Mouse (Mus musculus) macrophage (primary cell): ENCODE measurements around the gene Jazf1. TPM values are rescaled to one million over a fixed set of nuclear protein-coding genes. Genes with fewer than 3 reads are reported as not detected.

ENCODE experiments used
- H3K27ac ChIP-seq: fragments of 350-480 bp; formaldehyde crosslinking; 2 replicates; pipeline ENCODE4 v1.9.0; 2021
- H3K36me3 ChIP-seq: fragments of 350-480 bp; formaldehyde crosslinking; 2 replicates; pipeline ENCODE4 v1.9.0; 2021; ENCODE audit errors: inconsistent target
- H3K4me3 ChIP-seq: fragments of 350-480 bp; formaldehyde crosslinking; 2 replicates; pipeline ENCODE4 v1.9.0; 2021; ENCODE audit errors: inconsistent target
- H3K79me2 ChIP-seq: fragments of 350-480 bp; formaldehyde crosslinking; 2 replicates; pipeline ENCODE4 v1.9.0; 2021; ENCODE audit errors: inconsistent target
- WGBS: methylation state at CpG from one replicate; pipeline ENCODE4 v1.1.7; 2026; ENCODE audit warnings: inconsistent platforms; ENCODE audit not compliant: missing documents; 5-methylcytosine and 5-hydroxymethylcytosine counted together
- polyA plus RNA-seq: library from polyadenylated mRNA; stranded (reverse); fragments of 250-400 nt; gene quantifications from 3 replicates; pipeline ENCODE4 v1.2.4, GENCODE M21; 2018; ENCODE audit warnings: inconsistent platforms

Jazf1 gene
- polyA plus RNA-seq, 1 experiment from 2014 or later, result 1.0 TPM

- Histone ChIP-seq H3K27ac (no peak overlapping the region), H3K79me2 (no peaks in the 10 kb centered on the region), H3K36me3 (no peaks in the 10 kb centered on the region), H3K4me3 (no peak overlapping the region)
- 81% methylated on average over 9 of the region's 9 CpGs for WGBS
These were observed 142.9 kb downstream of the Jazf1 start for GRCm38 (mm10) chr6:52925458-52926042.

GRCm38 (mm10) chr6:52921248-52921647 is 147.2 kb downstream of the Jazf1 start:
- Histone ChIP-seq H3K4me3 (no peak overlapping the region), H3K27ac (peak overlapping the region; percentile 29), H3K79me2 (no peaks in the 10 kb centered on the region), H3K36me3 (no peaks in the 10 kb centered on the region)
- 28% methylated on average over 6 of the region's 6 CpGs for whole genome bisulfite sequencing

- Histone ChIP-seq H3K79me2 (no peaks in the 10 kb centered on the region), H3K4me3 (no peak overlapping the region), H3K27ac (peak overlapping the region; percentile 29), H3K36me3 (no peaks in the 10 kb centered on the region)
- WGBS, result 61% methylated on average over 6 of the region's 6 CpGs
These were observed 147.7 kb downstream of the Jazf1 start for GRCm38 (mm10) chr6:52920719-52921118.

- WGBS, result 75% methylated on average over 7 of the region's 7 CpGs
- Histone ChIP-seq H3K4me3 (no peak overlapping the region), H3K36me3 (no peaks in the 10 kb centered on the region), H3K79me2 (no peaks in the 10 kb centered on the region), H3K27ac (no peak overlapping the region)
These were observed 149.0 kb downstream of the Jazf1 start for GRCm38 (mm10) chr6:52919442-52919841.

GRCm38 (mm10) chr6:52918980-52919379 is 149.5 kb downstream of the Jazf1 start:
- H3K36me3 ChIP-seq, result no peaks in the 10 kb centered on the region
- H3K4me3 ChIP-seq, result no peak overlapping the region
- H3K27ac ChIP-seq, result no peak overlapping the region
- WGBS, result 3% methylated on average over 2 of the region's 2 CpGs
- no peaks in the 10 kb centered on the region for H3K79me2 ChIP-seq

- Histone ChIP-seq H3K27ac (no peak overlapping the region), H3K36me3 (no peaks in the 10 kb centered on the region)
- 93% methylated on average over 4 of the region's 4 CpGs for WGBS
These were observed 151.0 kb downstream of the Jazf1 start for GRCm38 (mm10) chr6:52917471-52917870.

GRCm38 (mm10) chr6:52916836-52917376 is 151.5 kb downstream of the Jazf1 start:
- WGBS, result 93% methylated on average over 3 of the region's 3 CpGs
- H3K4me3 ChIP-seq, result no peak overlapping the region
- no peaks in the 10 kb centered on the region for H3K36me3 ChIP-seq
- no peak overlapping the region for H3K27ac ChIP-seq
- no peaks in the 10 kb centered on the region for H3K79me2 ChIP-seq

More at GRCm38 (mm10) chr6:52917471-52917870, 151.0 kb downstream of the Jazf1 start:
- Histone ChIP-seq H3K4me3 (no peak overlapping the region), H3K79me2 (no peaks in the 10 kb centered on the region)

GRCm38 (mm10) chr6:52914921-52915320 is 153.5 kb downstream of the Jazf1 start:
- Histone ChIP-seq H3K79me2 (no peaks in the 10 kb centered on the region), H3K4me3 (no peak overlapping the region), H3K27ac (no peak overlapping the region), H3K36me3 (no peaks in the 10 kb centered on the region)
- 87% methylated on average over 2 of the region's 2 CpGs for WGBS

GRCm38 (mm10) chr6:52912143-52912918 is 156.1 kb downstream of the Jazf1 start:
- WGBS, result 73% methylated on average over 5 of the region's 5 CpGs
- Histone ChIP-seq H3K79me2 (no peaks in the 10 kb centered on the region), H3K4me3 (no peak overlapping the region), H3K27ac (no peak overlapping the region), H3K36me3 (no peaks in the 10 kb centered on the region)

GRCm38 (mm10) chr6:52906801-52907200 is 161.6 kb downstream of the Jazf1 start:
- Histone ChIP-seq H3K4me3 (no peak overlapping the region), H3K79me2 (no peaks in the 10 kb centered on the region), H3K36me3 (no peaks in the 10 kb centered on the region), H3K27ac (no peak overlapping the region)
- WGBS, result 96% methylated on average over 5 of the region's 5 CpGs

GRCm38 (mm10) chr6:52905100-52905499 is 163.3 kb downstream of the Jazf1 start:
- H3K36me3 ChIP-seq, result no peaks in the 10 kb centered on the region
- H3K27ac ChIP-seq, result no peak overlapping the region
- H3K79me2 ChIP-seq, result no peaks in the 10 kb centered on the region
- H3K4me3 ChIP-seq, result no peak overlapping the region
- 35% methylated on average over 3 of the region's 3 CpGs for WGBS

- H3K36me3 ChIP-seq, result no peaks in the 10 kb centered on the region
- no peak overlapping the region for H3K4me3 ChIP-seq
- H3K27ac ChIP-seq, result peak overlapping the region; percentile 49
- WGBS, result 39% methylated on average over 4 of the region's 4 CpGs
- H3K79me2 ChIP-seq, result no peaks in the 10 kb centered on the region
These were observed 165.0 kb downstream of the Jazf1 start for GRCm38 (mm10) chr6:52903226-52903960.

- WGBS, result 96% methylated on average over 3 of the region's 3 CpGs
- H3K36me3 ChIP-seq, result no peaks in the 10 kb centered on the region
- H3K27ac ChIP-seq, result no peak overlapping the region
- no peak overlapping the region for H3K4me3 ChIP-seq
- H3K79me2 ChIP-seq, result no peaks in the 10 kb centered on the region
These were observed 168.7 kb downstream of the Jazf1 start for GRCm38 (mm10) chr6:52899574-52900245.

- no peak overlapping the region for H3K27ac ChIP-seq
- no peaks in the 10 kb centered on the region for H3K79me2 ChIP-seq
- 92% methylated on average over 4 of the region's 4 CpGs for WGBS
- no peaks in the 10 kb centered on the region for H3K36me3 ChIP-seq
- no peak overlapping the region for H3K4me3 ChIP-seq
These were observed 173.4 kb downstream of the Jazf1 start for GRCm38 (mm10) chr6:52895075-52895474.
